Mouse (Mus musculus) intestine, embryonic 15.5 days (tissue): ENCODE results near the gene Nxn. TPM values are rescaled to one million over a fixed set of nuclear protein-coding genes. Genes with fewer than 3 reads are reported as not detected.

Source experiments
- ATAC-seq: fragments of 200-750 bp; cut with Nextera tagmentation; 2 replicates; pipeline ENCODE4 v1.8.0; 2017; ENCODE audit warnings: moderate TSS enrichment, moderate library complexity
- H3K27ac ChIP-seq: fragments of 300-500 bp; sonication (generic); 2 replicates; pipeline ENCODE4 v1.5.1; 2015; ENCODE audit warnings: mild to moderate bottlenecking, inconsistent platforms
- H3K27me3 ChIP-seq: fragments of 300-500 bp; sonication (generic); replicated peaks from 2 replicates; pipeline ENCODE4 v1.6.1; 2015; ENCODE audit warnings: inconsistent platforms
- H3K36me3 ChIP-seq: fragments of 300-500 bp; sonication (generic); 2 replicates; pipeline ENCODE4 v1.6.1; 2015; ENCODE audit warnings: inconsistent platforms
- H3K4me1 ChIP-seq: fragments of 300-500 bp; sonication (generic); replicated peaks from 2 replicates; pipeline ENCODE4 v1.6.1; 2015; ENCODE audit warnings: inconsistent platforms
- H3K4me2 ChIP-seq: fragments of 300-500 bp; sonication (generic); replicated peaks from 2 replicates; pipeline ENCODE4 v1.6.1; 2015; ENCODE audit warnings: mild to moderate bottlenecking, inconsistent platforms
- H3K4me3 ChIP-seq: fragments of 300-500 bp; sonication (generic); replicated peaks from 2 replicates; pipeline ENCODE4 v1.5.1; 2015; ENCODE audit warnings: inconsistent platforms
- H3K9ac ChIP-seq: fragments of 300-500 bp; sonication (generic); 2 replicates; pipeline ENCODE4 v1.6.1; 2015; ENCODE audit warnings: inconsistent platforms
- H3K9me3 ChIP-seq: fragments of 300-500 bp; sonication (generic); 2 replicates; pipeline ENCODE4 v1.6.1; 2016; ENCODE audit warnings: inconsistent platforms
- WGBS: fragments of 180-500 bp; shearing (Covaris S2); methylation state at CpG from one replicate; pipeline ENCODE4 v1.1.7; 2015; 5-methylcytosine and 5-hydroxymethylcytosine counted together
- polyA plus RNA-seq: library from polyadenylated mRNA; unstranded; fragments of >200 nt; fragmentation: Nextera tagmentation; extraction: Ambion mirVana; gene quantifications from 2 replicates; pipeline ENCODE4 v1.2.1, GENCODE M21; 2015

The Nxn gene
- polyA plus RNA-seq, 1 experiment from 2014 or later = 31.1 TPM

GRCm38 (mm10) chr11:76376425-76376824, 22.5 kb downstream of the Nxn start:
- no peak overlapping the region for H3K4me3 ChIP-seq
- H3K27me3 ChIP-seq = no peaks in the 10 kb centered on the region
- H3K27ac ChIP-seq = 0 out of 2 replicates have a peak overlapping the region, but pooled peaks have one; percentile 88
- H3K36me3 ChIP-seq = no peaks in the 10 kb centered on the region
- H3K4me1 ChIP-seq = peaks cover 45% of the 10 kb centered on the region
- no peak for ATAC-seq
- WGBS = 85% methylated on average over 3 of the region's 3 CpGs
- no peaks in the 10 kb centered on the region for H3K9me3 ChIP-seq
- H3K4me2 ChIP-seq = no peak overlapping the region
- no peak overlapping the region for H3K9ac ChIP-seq

GRCm38 (mm10) chr11:76374491-76375185, 24.3 kb downstream of the Nxn start:
- Histone ChIP-seq H3K4me1 (peaks cover 44% of the 10 kb centered on the region), H3K27me3 (no peaks in the 10 kb centered on the region), H3K4me3 (no peak overlapping the region), H3K9ac (0 out of 2 replicates have a peak overlapping the region, but pooled peaks have one; percentile 17), H3K27ac (peak overlapping the region; percentile 88), H3K36me3 (no peaks in the 10 kb centered on the region), H3K9me3 (no peaks in the 10 kb centered on the region), H3K4me2 (peak overlapping the region; percentile 28; the same call in 1 of the 2 replicates)
- ATAC-seq = peak; percentile 93
- 28% methylated on average over 17 of the region's 17 CpGs for WGBS

- no peak for ATAC-seq
- Histone ChIP-seq H3K4me2 (no peak overlapping the region), H3K9ac (no peak overlapping the region), H3K4me1 (peaks cover 44% of the 10 kb centered on the region), H3K4me3 (no peak overlapping the region), H3K27ac (peak overlapping the region; percentile 64), H3K27me3 (no peaks in the 10 kb centered on the region), H3K9me3 (no peaks in the 10 kb centered on the region), H3K36me3 (no peaks in the 10 kb centered on the region)
- WGBS = 47% methylated on average over 6 of the region's 6 CpGs
Observed at GRCm38 (mm10) chr11:76372534-76372933, 26.4 kb downstream of the Nxn start.

- Histone ChIP-seq H3K9ac (no peak overlapping the region), H3K27ac (peak overlapping the region; percentile 64), H3K36me3 (no peaks in the 10 kb centered on the region), H3K4me2 (no peak overlapping the region), H3K4me3 (no peak overlapping the region), H3K9me3 (no peaks in the 10 kb centered on the region), H3K4me1 (peaks cover 44% of the 10 kb centered on the region), H3K27me3 (no peaks in the 10 kb centered on the region)
- no peak for ATAC-seq
- WGBS = 33% methylated on average over 2 of the region's 2 CpGs
Observed at GRCm38 (mm10) chr11:76372120-76372519, 26.8 kb downstream of the Nxn start.

GRCm38 (mm10) chr11:76370491-76370890, 28.4 kb downstream of the Nxn start:
- no peaks in the 10 kb centered on the region for H3K27me3 ChIP-seq
- no peaks in the 10 kb centered on the region for H3K36me3 ChIP-seq
- no peak overlapping the region for H3K4me2 ChIP-seq
- no peak overlapping the region for H3K27ac ChIP-seq
- ATAC-seq = no peak
- H3K9me3 ChIP-seq = no peaks in the 10 kb centered on the region
- no peak overlapping the region for H3K9ac ChIP-seq
- H3K4me1 ChIP-seq = peaks cover 46% of the 10 kb centered on the region
- no peak overlapping the region for H3K4me3 ChIP-seq

GRCm38 (mm10) chr11:76366720-76367119, 32.2 kb downstream of the Nxn start:
- Histone ChIP-seq H3K9me3 (no peaks in the 10 kb centered on the region), H3K36me3 (no peaks in the 10 kb centered on the region), H3K4me3 (no peak overlapping the region), H3K4me2 (no peak overlapping the region), H3K27ac (peak overlapping the region; percentile 36; the same call in 1 of the 2 replicates), H3K27me3 (no peaks in the 10 kb centered on the region), H3K9ac (no peak overlapping the region), H3K4me1 (peaks cover 32% of the 10 kb centered on the region)
- no peak for ATAC-seq
- 82% methylated on average over 15 of the region's 15 CpGs for WGBS

- H3K9ac ChIP-seq = peak overlapping the region; percentile 11; the same call in 1 of the 2 replicates
- WGBS = 66% methylated on average over 5 of the region's 5 CpGs
- H3K9me3 ChIP-seq = no peaks in the 10 kb centered on the region
- no peak overlapping the region for H3K4me2 ChIP-seq
- H3K36me3 ChIP-seq = no peaks in the 10 kb centered on the region
- H3K27ac ChIP-seq = peak overlapping the region; percentile 59
- peaks cover 34% of the 10 kb centered on the region for H3K4me1 ChIP-seq
- no peak for ATAC-seq
- no peaks in the 10 kb centered on the region for H3K27me3 ChIP-seq
- H3K4me3 ChIP-seq = no peak overlapping the region
Observed at GRCm38 (mm10) chr11:76364038-76364437, 34.9 kb downstream of the Nxn start.

- Histone ChIP-seq H3K4me3 (no peak overlapping the region), H3K4me2 (0 out of 2 replicates have a peak overlapping the region, but pooled peaks have one; percentile 10), H3K27ac (peak overlapping the region; percentile 59), H3K36me3 (no peaks in the 10 kb centered on the region), H3K9ac (peak overlapping the region; percentile 11; the same call in 1 of the 2 replicates), H3K9me3 (no peaks in the 10 kb centered on the region), H3K4me1 (peaks cover 36% of the 10 kb centered on the region), H3K27me3 (no peaks in the 10 kb centered on the region)
- WGBS = 21% methylated on average over 9 of the region's 9 CpGs
- ATAC-seq = no peak; the same call in 1 of the 2 replicates
Observed at GRCm38 (mm10) chr11:76363636-76364035, 35.3 kb downstream of the Nxn start.

- no peak overlapping the region for H3K9ac ChIP-seq
- H3K27ac ChIP-seq = peak overlapping the region; percentile 59; the same call in 1 of the 2 replicates
- peak; percentile 67 for ATAC-seq
- H3K4me3 ChIP-seq = no peak overlapping the region
- H3K4me2 ChIP-seq = peak overlapping the region; percentile 10; the same call in 1 of the 2 replicates
- H3K36me3 ChIP-seq = no peaks in the 10 kb centered on the region
- WGBS = 15% methylated on average over 6 of the region's 6 CpGs
- no peaks in the 10 kb centered on the region for H3K9me3 ChIP-seq
- H3K4me1 ChIP-seq = peaks cover 38% of the 10 kb centered on the region
- H3K27me3 ChIP-seq = no peaks in the 10 kb centered on the region
Observed at GRCm38 (mm10) chr11:76363178-76363577, 35.8 kb downstream of the Nxn start.

- no peaks in the 10 kb centered on the region for H3K27me3 ChIP-seq
- WGBS = 50% methylated on average over 4 of the region's 4 CpGs
- H3K27ac ChIP-seq = no peak overlapping the region
- no peak overlapping the region for H3K9ac ChIP-seq
- ATAC-seq = no peak
- H3K4me2 ChIP-seq = no peak overlapping the region
- H3K4me3 ChIP-seq = no peak overlapping the region
- H3K36me3 ChIP-seq = no peaks in the 10 kb centered on the region
- H3K9me3 ChIP-seq = no peaks in the 10 kb centered on the region
- peaks cover 36% of the 10 kb centered on the region for H3K4me1 ChIP-seq
Observed at GRCm38 (mm10) chr11:76361422-76361821, 37.5 kb downstream of the Nxn start.

- Histone ChIP-seq H3K9ac (no peak overlapping the region), H3K4me3 (no peak overlapping the region), H3K4me2 (no peak overlapping the region), H3K27me3 (no peaks in the 10 kb centered on the region), H3K27ac (no peak overlapping the region), H3K9me3 (no peaks in the 10 kb centered on the region), H3K4me1 (peaks cover 41% of the 10 kb centered on the region), H3K36me3 (no peaks in the 10 kb centered on the region)
- WGBS = 84% methylated on average over 6 of the region's 6 CpGs
- ATAC-seq = no peak
Observed at GRCm38 (mm10) chr11:76360255-76360654, 38.7 kb downstream of the Nxn start.

- Histone ChIP-seq H3K27ac (peak overlapping the region; percentile 18), H3K9me3 (no peaks in the 10 kb centered on the region), H3K4me1 (peaks cover 40% of the 10 kb centered on the region), H3K36me3 (no peaks in the 10 kb centered on the region), H3K4me2 (no peak overlapping the region), H3K4me3 (no peak overlapping the region), H3K9ac (no peak overlapping the region), H3K27me3 (no peaks in the 10 kb centered on the region)
- WGBS = 46% methylated on average over 14 of the region's 14 CpGs
- no peak for ATAC-seq
Observed at GRCm38 (mm10) chr11:76358628-76359320, 40.2 kb downstream of the Nxn start.
